Mouse (Mus musculus) urinary bladder, postnatal 36 days (tissue): Measurements from ENCODE around the gene Amz1.

Source experiments
- DNase-seq, 2 experiments: peaks; one replicate each; pipeline ENCODE4 v3.0.0; 2022; ENCODE audit warnings: low spot score in 2 of 2, mixed read lengths in 1 of 2

Gene Amz1

DNA sequence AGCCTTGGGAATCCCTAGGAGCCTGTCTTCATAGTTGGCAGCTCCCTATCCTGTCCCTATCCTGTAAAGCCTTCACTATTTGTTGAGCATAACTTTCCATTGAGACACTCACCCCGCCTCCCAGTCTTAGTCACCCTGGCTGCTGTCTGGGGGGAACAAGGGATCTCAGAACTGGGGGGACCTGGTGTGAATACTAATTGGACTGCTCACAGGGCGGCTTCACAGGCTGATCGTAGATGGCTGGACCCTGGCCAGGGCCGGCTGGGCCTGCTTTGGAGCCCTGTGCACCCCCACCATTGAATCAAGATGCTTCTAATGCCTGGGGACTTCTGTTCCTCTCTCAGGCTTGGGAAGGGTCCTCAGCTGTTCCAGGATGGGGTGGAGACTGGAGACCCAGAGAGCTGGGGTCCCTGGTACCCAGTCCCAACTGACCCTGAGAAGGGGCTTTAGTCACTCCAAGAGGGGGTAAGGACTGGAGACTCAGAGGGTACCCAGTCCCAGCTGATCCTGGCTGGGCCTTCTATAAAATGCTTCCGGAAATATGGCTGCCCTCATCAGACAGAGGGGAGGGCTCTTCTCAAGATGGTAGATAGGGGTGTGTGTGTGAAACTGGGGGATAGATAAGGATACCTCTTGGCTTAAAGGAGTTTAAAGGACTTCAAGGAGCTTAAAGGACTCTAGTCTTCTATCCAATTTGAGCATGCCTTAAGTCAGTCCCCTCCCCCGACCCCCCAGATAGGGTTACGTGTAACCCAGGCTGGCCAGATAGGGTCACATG, 2.3 kb downstream of the Amz1 start:
- no peak for DNase-seq

GRCm38 (mm10) chr5:140726946-140727740, 3.2 kb downstream of the Amz1 start:
- no peak for DNase-seq

DNA sequence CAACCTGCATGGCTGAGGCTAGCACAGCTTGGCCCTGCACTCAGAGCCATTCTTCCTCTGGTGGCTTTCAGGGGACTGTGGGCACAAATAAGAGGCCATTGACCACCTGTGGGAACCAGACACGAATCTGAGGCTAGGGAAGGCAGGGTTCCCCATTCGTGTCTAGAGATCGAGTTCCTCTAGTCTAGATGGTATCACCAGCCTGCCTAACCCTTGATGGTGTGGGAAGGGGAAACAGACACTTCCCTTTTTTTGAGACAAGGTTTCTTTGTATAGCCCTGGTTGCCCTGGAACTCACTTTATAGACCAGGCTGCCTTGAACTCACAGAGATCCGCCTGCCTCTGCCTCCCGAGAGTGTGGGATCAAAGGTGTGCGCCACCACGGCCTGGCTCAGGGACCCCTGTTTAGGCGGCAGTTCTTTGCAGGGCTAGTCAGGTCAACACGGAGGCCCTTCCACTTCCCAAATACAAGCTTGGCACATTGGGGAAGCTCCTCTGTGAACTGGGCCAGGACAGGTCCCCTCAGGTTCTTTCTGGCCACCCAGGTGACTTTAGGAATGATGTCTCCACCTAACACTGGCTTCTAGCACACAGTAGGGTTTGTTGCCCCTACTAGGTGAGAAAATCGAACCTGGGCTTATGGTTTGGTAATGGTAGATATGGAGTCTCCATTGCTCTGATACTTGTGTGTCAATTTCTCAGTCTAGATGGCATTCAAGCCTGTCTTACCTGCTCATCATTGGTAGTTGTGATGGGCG, 7.3 kb downstream of the Amz1 start:
- no peak for DNase-seq

GRCm38 (mm10) chr5:140732195-140732594, 8.3 kb downstream of the Amz1 start:
- no peak for DNase-seq

DNA sequence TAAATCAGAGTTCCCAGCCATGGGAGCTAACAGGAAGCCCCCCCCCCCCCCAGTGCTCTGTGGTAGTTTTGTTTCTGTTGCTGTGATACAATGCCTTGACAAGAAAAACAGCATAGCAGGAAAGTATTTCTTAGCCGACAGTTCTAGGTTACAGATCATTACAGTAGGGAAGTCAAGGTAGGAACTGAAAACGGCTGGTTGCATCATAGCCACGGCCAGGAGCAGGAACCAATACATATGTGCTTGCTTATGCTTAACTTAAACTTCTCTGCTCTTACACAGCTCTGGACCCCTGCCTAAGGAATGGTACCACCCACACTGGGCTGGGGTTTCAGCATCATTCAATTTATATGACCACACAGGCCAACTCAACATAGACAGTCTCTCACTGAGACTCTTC, 9.4 kb downstream of the Amz1 start:
- DNase-seq = no peak

DNA sequence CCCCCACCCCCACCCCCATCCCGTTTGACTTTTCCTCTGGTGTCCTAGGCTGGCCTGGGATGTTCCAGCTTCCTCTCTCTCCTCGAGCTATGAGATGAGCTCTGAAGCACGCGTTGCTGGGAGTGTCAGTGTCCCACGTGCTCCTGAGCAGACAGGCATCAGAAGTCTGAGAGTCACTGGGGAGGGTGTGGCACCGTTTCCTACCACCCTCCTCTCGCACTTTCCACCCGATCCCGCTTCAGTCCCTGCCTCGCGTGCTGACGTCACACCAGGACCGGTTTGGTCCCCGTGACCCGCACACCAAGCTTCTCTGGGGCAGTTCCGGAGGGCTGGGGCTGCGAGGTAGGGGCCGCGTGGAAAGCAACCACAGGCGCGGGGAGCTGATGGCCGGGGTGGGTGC, 11.4 kb downstream of the Amz1 start:
- peak in 1 of 2 experiments; percentile 15 for DNase-seq

DNA sequence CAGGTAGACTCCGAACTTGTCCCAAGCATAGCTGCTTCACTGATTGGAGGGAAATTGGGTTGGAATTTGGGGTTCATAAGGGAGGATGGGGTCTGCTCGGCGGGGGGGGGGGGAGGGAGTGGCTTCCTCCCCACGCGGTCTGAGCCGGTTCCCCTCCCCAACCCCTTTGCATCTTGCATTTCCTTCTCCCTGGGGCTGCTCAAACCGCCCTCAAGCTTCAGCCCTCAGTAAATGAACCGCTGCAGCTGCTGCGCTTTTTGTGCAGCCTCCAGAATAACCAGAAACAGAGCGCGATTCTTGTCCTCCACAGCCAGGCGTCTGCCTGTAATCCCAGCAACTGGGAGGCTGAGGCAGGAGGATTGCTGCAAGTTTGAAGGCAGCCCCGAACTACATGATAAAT, 12.2 kb downstream of the Amz1 start:
- no peak for DNase-seq

- no peak for DNase-seq
Observed at GRCm38 (mm10) chr5:140739813-140740212, 15.9 kb downstream of the Amz1 start.

GRCm38 (mm10) chr5:140741040-140741439, 17.1 kb downstream of the Amz1 start:
- DNase-seq = no peak

DNA sequence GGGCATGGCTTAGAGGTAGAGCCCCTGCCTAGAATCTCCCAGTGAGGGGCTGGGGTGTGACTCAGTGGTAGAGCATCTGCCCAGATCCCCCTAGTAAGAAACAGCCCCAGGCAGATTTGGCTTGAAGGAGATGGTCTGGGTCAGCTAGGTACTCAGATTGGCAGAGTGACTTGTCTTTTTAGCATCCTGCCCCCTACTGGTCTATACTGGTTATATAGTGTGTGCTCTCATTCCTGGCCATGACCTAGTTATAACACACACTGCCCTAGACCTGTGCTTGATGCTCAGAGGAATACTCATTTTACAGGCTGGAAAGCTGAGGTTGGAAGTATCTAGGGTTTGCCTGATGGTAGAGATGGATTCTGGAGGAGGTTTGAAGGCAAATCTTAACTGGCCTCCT, 17.9 kb downstream of the Amz1 start:
- DNase-seq = no peak

DNA sequence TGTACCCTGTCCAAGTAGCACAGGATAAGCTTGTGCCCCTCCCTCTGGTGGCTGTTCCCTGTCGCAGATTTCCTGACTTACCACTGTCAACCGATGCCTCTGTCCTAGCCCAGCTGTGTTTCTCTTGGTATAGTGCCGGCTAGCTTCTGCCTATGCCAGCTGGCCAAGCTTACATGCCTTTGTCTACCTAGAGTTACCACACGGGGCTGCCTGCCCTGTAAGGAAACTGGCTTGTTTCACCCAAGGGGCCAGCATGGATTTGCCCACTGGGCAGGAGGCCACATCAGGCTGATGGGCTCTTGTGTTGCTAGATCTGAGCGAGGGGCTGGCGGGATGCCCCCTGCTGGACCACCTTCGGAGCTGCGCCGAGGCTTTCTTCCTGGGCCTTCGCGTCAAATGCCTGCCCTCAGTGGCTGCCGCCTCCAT, 19.8 kb downstream of the Amz1 start:
- no peak for DNase-seq

GRCm38 (mm10) chr5:140748425-140748824, 24.5 kb downstream of the Amz1 start:
- DNase-seq = peak in 1 of 2 experiments; percentile 29

DNA sequence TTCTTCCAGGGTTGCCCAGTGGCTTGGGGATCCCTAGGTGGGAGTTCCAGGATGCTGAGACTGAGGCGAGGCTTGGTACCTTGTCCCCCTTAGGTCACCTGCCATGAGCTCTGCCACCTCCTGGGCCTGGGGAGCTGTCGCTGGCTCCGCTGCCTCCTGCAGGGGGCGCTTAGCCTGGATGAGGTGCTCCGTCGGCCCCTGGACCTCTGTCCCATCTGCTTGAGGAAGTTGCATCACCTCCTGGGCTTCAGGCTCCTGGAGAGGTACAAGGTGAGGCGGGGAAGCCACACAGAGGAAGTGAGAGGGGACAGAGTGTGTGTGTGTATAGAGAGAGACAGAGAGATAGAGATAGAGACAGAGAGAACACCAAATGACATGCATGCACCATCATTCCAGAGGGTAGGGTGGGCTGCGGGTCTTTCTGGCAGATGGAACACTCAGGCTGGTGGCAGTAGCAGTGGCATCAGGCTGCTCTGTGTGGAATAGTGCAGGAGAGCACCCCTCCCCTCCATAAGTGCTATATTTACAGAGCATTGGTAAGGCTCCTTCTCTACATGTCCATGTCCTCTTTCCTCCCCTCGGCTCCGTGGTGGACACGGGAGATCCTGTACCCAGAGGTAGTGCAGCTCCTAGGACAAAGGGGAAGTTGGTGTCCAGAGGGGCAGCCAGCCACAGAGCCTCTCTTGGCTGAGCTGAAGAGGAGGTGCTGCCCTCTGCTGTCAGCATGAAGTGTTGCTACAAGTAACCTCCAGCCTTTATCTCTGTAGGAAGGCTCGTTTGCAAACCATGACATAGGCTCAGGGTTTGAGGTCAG, 25.3 kb downstream of the Amz1 start:
- DNase-seq = peak; percentile 58 to 66

DNA sequence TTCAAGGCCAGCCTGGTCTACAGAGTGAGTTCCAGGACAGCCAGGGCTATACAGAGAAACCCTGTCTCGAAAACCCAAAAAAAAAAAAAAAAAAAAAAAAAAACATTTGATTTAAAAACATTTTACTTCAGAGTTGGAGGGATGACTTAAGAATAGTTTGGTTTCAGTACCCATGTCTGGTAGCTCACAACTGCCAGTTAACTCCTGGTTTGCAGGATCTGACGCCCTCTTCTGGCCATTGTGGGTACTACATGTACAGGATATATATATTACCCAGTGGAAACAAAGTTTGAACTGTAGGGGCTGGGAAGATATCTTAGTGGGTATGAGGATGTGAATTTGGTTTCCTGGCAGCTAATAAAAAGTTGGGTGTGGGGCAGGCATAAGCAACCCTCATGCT, 27.0 kb downstream of the Amz1 start:
- DNase-seq = no peak

DNA sequence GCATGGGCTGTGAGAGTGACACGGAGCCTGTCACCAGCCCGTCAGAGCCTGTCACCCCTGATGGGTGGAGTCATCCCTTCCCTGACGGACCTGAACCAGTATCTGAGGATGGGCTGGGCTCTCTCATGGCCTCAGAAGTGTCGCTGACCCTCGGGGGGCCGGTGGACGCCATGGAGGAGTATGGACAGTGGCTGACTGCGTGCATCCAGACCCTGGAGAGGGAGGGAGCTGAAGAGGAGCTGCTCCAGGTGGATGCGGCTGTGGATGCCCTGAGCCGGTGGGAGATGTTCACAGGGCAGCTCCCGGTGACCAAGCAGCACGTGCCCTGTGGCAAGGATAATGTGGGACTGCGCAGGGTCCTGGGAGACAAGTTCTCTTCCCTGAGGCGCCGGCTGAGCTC, 28.1 kb downstream of the Amz1 start:
- DNase-seq = no peak

DNA sequence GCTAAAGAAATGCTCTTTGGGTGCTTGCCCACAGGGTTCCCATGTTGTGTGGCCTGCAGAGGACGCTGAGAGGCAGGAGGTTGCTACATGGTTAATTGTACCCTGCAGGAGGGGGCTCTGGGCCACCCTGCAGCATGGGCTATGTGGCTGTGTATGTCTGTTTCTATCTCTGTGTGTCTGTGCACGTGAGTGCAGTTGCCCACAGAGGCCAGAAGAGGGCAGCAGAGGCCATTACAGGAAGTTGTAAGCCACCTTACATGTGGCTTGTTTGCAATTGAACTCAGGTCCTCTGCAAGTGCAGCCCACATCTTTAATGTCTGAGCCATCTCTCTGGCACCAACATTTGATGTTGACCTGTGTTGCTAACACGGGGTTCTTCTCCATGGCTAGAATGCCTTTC, 28.7 kb downstream of the Amz1 start:
- DNase-seq = no peak

DNA sequence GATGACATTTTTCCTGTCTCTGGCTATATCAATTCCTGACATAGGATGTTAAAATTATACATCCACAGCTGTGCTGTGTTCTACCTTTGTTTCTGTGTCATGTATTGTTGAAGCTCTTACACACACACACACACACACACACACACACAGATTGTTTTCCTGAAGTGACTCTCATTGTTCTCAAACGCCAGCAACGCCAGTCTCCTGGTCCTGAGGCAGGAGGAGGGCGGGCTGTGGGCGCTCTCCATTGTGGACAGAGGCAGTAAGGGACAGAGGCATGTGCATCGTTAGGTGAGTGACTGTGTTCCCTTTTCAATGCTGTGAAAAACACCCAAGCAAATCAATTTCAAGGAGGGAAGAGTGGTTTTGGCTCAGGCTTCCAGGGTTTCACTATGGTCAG, 29.3 kb downstream of the Amz1 start:
- DNase-seq = no peak

GRCm38 (mm10) chr5:140758864-140759263, 34.9 kb downstream of the Amz1 start:
- DNase-seq = no peak

DNA sequence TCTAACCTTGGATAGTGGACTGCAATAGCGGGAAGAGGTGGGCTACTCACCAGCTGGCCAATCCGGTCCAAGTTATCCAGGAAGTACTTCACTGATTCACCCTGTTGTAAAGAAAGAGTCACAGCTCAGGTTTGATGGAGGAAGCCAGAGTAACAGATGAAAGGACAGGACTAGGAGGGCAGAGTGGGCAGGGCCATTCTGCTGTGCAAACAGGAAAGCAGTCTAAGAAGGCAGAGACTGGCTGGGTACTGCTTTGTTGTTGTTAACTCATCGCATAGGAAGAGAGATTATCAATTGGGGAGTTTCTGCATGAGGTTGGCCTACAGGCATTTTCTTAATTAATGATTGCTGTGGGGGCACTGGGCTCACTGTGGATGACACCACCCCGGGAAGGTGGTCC, 38.6 kb downstream of the Amz1 start:
- DNase-seq = no peak

- DNase-seq = no peak
Observed at GRCm38 (mm10) chr5:140764921-140765613, 41.1 kb downstream of the Amz1 start.

DNA sequence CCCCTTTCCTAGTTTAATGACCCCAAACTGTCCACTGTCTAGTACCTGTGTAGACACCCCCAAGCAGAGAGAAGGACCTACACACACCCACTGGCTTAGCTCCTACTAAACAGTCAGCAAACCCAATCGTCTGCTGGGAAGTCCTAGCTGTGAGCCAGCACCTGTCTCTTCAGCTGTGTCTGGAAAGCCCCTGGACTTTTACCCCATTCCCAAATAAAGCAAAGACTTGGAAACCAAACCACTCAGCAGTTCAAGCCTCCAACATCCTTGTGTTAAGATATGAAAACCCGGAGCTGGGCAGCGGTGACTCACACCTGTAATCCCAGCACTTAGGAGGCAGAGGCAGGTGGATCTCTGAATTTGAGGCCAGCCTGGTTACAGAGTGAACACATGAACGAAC, 42.6 kb downstream of the Amz1 start:
- no peak for DNase-seq
